ENCODE assay signal across 20 mouse cellular contexts in genomic region chr6:42241311-42242045, GRCm38 (mm10). TPM values are rescaled to one million over a fixed set of nuclear protein-coding genes. Genes with fewer than 3 reads are reported as not detected.
A peak's percentile ranks its signal among the peaks of the same experiment; 100 is the strongest.
DNase-seq lines count a peak whose midpoint lies in the region; ATAC-seq and TF ChIP-seq lines count a peak whose summit lies in the region.
"Had no signal": no experiment of that assay in that cellular context is flagged by ENCODE, and none has a peak within 500 bp of the region (broad histone marks: within the 10 kb centered on the region; RNA-seq: fewer than 3 reads in every experiment).

No protein-coding gene starts in this region.

- no peak overlapping the region for H3K4me3 ChIP-seq in hindbrain, postnatal 0 days (ENCODE audit: low read length)
- H3K4me3 ChIP-seq in midbrain, embryonic 10.5 days = no peak overlapping the region
- H3K4me3 ChIP-seq: liver, embryonic 15.5 days had no signal

- ATAC-seq in hindbrain, postnatal 0 days = no peak
- ATAC-seq: intestine, postnatal 0 days; Patski had no signal

- 0 out of 2 replicates have a peak, but pooled peaks cover 7% of the 10 kb centered on the region for H3K4me1 ChIP-seq in hindbrain, postnatal 0 days (ENCODE audit: insufficient read depth, low read length)
- peaks cover 9% of the 10 kb centered on the region for H3K4me1 ChIP-seq in midbrain, embryonic 10.5 days

- 77% methylated on average over 6 of the region's 6 CpGs for WGBS in hindbrain, postnatal 0 days
- WGBS in midbrain, embryonic 10.5 days = 82% methylated on average over 6 of the region's 6 CpGs

- H3K4me2 ChIP-seq in hindbrain, postnatal 0 days (ENCODE audit: low read depth, low read length) = no peak overlapping the region
- H3K4me2 ChIP-seq: hindbrain, embryonic 14.5 days; liver, embryonic 15.5 days had no signal

- H3K27me3 ChIP-seq in hindbrain, postnatal 0 days (ENCODE audit: insufficient read depth, low read length) = no peaks in the 10 kb centered on the region
- peaks cover 11% of the 10 kb centered on the region for H3K27me3 ChIP-seq in midbrain, embryonic 10.5 days (ENCODE audit: low read depth, poor library complexity, severe bottlenecking)
- H3K27me3 ChIP-seq: liver, embryonic 15.5 days had no signal

- H3K36me3 ChIP-seq in hindbrain, postnatal 0 days (ENCODE audit: insufficient read depth, low read length) = no peaks in the 10 kb centered on the region
- H3K36me3 ChIP-seq in midbrain, embryonic 10.5 days = no peaks in the 10 kb centered on the region
- H3K36me3 ChIP-seq: liver, embryonic 15.5 days had no signal

- peak; percentile 50 for DNase-seq in adrenal gland, postnatal 14 days
- DNase-seq in adrenal gland, adult 18-20 months (ENCODE audit: low spot score in 2 of 2) = no peak
- peak; percentile 25 to 46 for DNase-seq in heart, adult 18-20 months
- DNase-seq in heart, postnatal 10 days = no peak
- peak; percentile 95 for DNase-seq in NIH3T3 (ENCODE audit: low read depth)
- peak; percentile 64 for DNase-seq in lung, postnatal 10 days
- DNase-seq in hindbrain, postnatal 0 days (ENCODE audit: low spot score) = no peak
- DNase-seq in midbrain, embryonic 10.5 days (ENCODE audit: low spot score) = no peak
- DNase-seq: cerebellum, postnatal 10 days; kidney, postnatal 10 days had no signal

- TF ChIP-seq CTCF in hindbrain, postnatal 0 days (IDR thresholded peaks at IDR 0.05; ENCODE audit: low read depth) = no peak

- H3K9ac ChIP-seq in hindbrain, postnatal 0 days (replicated peaks; ENCODE audit: low read length) = no peak overlapping the region
- H3K9ac ChIP-seq: hindbrain, embryonic 14.5 days; liver, embryonic 15.5 days had no signal

- H3K27ac ChIP-seq in hindbrain, postnatal 0 days = no peak overlapping the region
- no peak overlapping the region for H3K27ac ChIP-seq in midbrain, embryonic 10.5 days (replicated peaks)
- H3K27ac ChIP-seq: hindbrain, embryonic 14.5 days; liver, embryonic 15.5 days had no signal

- H3K9me3 ChIP-seq in hindbrain, postnatal 0 days (ENCODE audit: low read length) = no peaks in the 10 kb centered on the region
- H3K9me3 ChIP-seq in midbrain, embryonic 10.5 days (replicated peaks) = no peaks in the 10 kb centered on the region
- H3K9me3 ChIP-seq: liver, embryonic 15.5 days had no signal

- intact Hi-C loops in heart, postnatal 10 days (cut with DNase I) = no loop called here

RNA-seq across cellular contexts. Expression of gene Gstk1, which starts 4.3 kb away (rescaled TPM):
- 108 and 147 TPM in 2 replicates for total RNA-seq in adrenal gland, postnatal 14 days (2021)
- 100 to 1,000 TPM in 1 of 2 experiments, 10 to 100 TPM in 1; 79.7 to 476 TPM for total RNA-seq in adrenal gland, adult 18-20 months (2021)
- 100 to 1,000 TPM; 151 to 158 TPM for total RNA-seq in heart, adult 18-20 months (2021)
- 10 to 100 TPM; 29.3 to 32.6 TPM for total RNA-seq in heart, postnatal 10 days (2021)
- total RNA-seq in hindbrain, postnatal 0 days (2014; rRNA removed) = 6.5 and 12.2 TPM in 2 replicates
- 15.5 and 17.7 TPM in 2 replicates for polyA plus RNA-seq in hindbrain, postnatal 0 days (2015; fragmentation: Nextera tagmentation; extraction: Ambion mirVana)
- 14.3 and 17.3 TPM in 2 replicates for polyA plus RNA-seq in midbrain, embryonic 10.5 days (2016; fragmentation: Nextera tagmentation; extraction: Ambion mirVana)

RNA-seq across cellular contexts. Expression of gene Tmem139, which starts 20.3 kb away (rescaled TPM):
- 0.86 and 1.0 TPM in 2 replicates for total RNA-seq in adrenal gland, postnatal 14 days (2021)
- 1 to 10 TPM in 1 of 2 experiments, under 1 TPM in 1; 0.35 to 5.6 TPM for total RNA-seq in adrenal gland, adult 18-20 months (2021)
- under 1 TPM in 1 of 2 experiments, not detected in 1; 0.33 TPM for total RNA-seq in heart, adult 18-20 months (2021)
- not detected for total RNA-seq in heart, postnatal 10 days (2021)
- 0.21 TPM in 1 of 2 replicates, not detected in the other for total RNA-seq in hindbrain, postnatal 0 days (2014; rRNA removed)
- 0.21 TPM in 1 of 2 replicates, not detected in the other for polyA plus RNA-seq in hindbrain, postnatal 0 days (2015; fragmentation: Nextera tagmentation; extraction: Ambion mirVana)
- polyA plus RNA-seq in midbrain, embryonic 10.5 days (2016; fragmentation: Nextera tagmentation; extraction: Ambion mirVana) = 0.33 and 0.42 TPM in 2 replicates
- total RNA-seq: layer of hippocampus, postnatal 14 days; monocyte, adult 5-6 weeks had no signal
- polyA plus RNA-seq: hindbrain, embryonic 14.5 days had no signal

RNA-seq across cellular contexts. Expression of gene Casp2, which starts 23.3 kb away (rescaled TPM):
- total RNA-seq in adrenal gland, postnatal 14 days (2021) = 21.8 and 30.2 TPM in 2 replicates
- 10 to 100 TPM; 16.6 to 24.1 TPM for total RNA-seq in adrenal gland, adult 18-20 months (2021)
- total RNA-seq in heart, adult 18-20 months (2021) = 10 to 100 TPM; 11.0 to 13.7 TPM
- total RNA-seq in heart, postnatal 10 days (2021) = 10 to 100 TPM; 19.6 to 31.8 TPM
- total RNA-seq in hindbrain, postnatal 0 days (2014; rRNA removed) = 31.7 and 43.0 TPM in 2 replicates
- 20.3 and 22.2 TPM in 2 replicates for polyA plus RNA-seq in hindbrain, postnatal 0 days (2015; fragmentation: Nextera tagmentation; extraction: Ambion mirVana)
- polyA plus RNA-seq in midbrain, embryonic 10.5 days (2016; fragmentation: Nextera tagmentation; extraction: Ambion mirVana) = 75.4 and 81.1 TPM in 2 replicates

RNA-seq across cellular contexts. Expression of gene Tas2r144, which starts 26.4 kb away (rescaled TPM):
- not detected in 2 replicates for total RNA-seq in adrenal gland, postnatal 14 days (2021)
- total RNA-seq in adrenal gland, adult 18-20 months (2021) = not detected
- total RNA-seq in heart, adult 18-20 months (2021) = not detected
- not detected for total RNA-seq in heart, postnatal 10 days (2021)
- not detected in 2 replicates for total RNA-seq in hindbrain, postnatal 0 days (2014; rRNA removed)
- not detected in 2 replicates for polyA plus RNA-seq in hindbrain, postnatal 0 days (2015; fragmentation: Nextera tagmentation; extraction: Ambion mirVana)
- polyA plus RNA-seq in midbrain, embryonic 10.5 days (2016; fragmentation: Nextera tagmentation; extraction: Ambion mirVana) = not detected in 2 replicates
- total RNA-seq: heart, adult 8-10 months; layer of hippocampus, postnatal 14 days; monocyte, adult 5-6 weeks had no signal
- polyA plus RNA-seq: heart, postnatal 0 days; hindbrain, embryonic 14.5 days; intestine, postnatal 0 days; limb, embryonic 11.5 days; liver, embryonic 15.5 days; neural tube, embryonic 14.5 days; Patski had no signal

RNA-seq across cellular contexts. Expression of gene Clcn1, which starts 45.0 kb away (rescaled TPM):
- total RNA-seq in adrenal gland, postnatal 14 days (2021) = 0.19 TPM in 1 of 2 replicates, not detected in the other
- under 1 TPM; 0.10 TPM for total RNA-seq in adrenal gland, adult 18-20 months (2021)
- total RNA-seq in heart, adult 18-20 months (2021) = 1 to 10 TPM; 3.7 to 4.7 TPM
- 1 to 10 TPM; 1.3 to 1.9 TPM for total RNA-seq in heart, postnatal 10 days (2021)
- 2.0 and 3.5 TPM in 2 replicates for total RNA-seq in hindbrain, postnatal 0 days (2014; rRNA removed)
- 0.43 and 0.95 TPM in 2 replicates for polyA plus RNA-seq in hindbrain, postnatal 0 days (2015; fragmentation: Nextera tagmentation; extraction: Ambion mirVana)
- 1.2 and 1.7 TPM in 2 replicates for polyA plus RNA-seq in midbrain, embryonic 10.5 days (2016; fragmentation: Nextera tagmentation; extraction: Ambion mirVana)
- total RNA-seq: monocyte, adult 5-6 weeks had no signal

Comparison
In these comparisons a context has a peak if more than half of its experiments do, and no peak if none do; other contexts are left out.
1. DNase-seq: peak in adrenal gland, postnatal 14 days (single experiment), heart, adult 18-20 months (2 of 2), NIH3T3 (single experiment) and lung, postnatal 10 days (single experiment); none in adrenal gland, adult 18-20 months (0 of 2), heart, postnatal 10 days (0 of 2), hindbrain, postnatal 0 days (single experiment) and midbrain, embryonic 10.5 days (single experiment).